Mouse (Mus musculus) spleen, postnatal 14 days (tissue): ENCODE data around the gene Olfr325.

ENCODE experiments used
- DNase-seq, 2 experiments: peaks; one replicate each; pipeline ENCODE4 v3.0.0; 2021 to 2022; ENCODE audit warnings: low spot score in 2 of 2

The Olfr325 gene

GRCm38 (mm10) chr11:58630401-58630800, 52.9 kb downstream of the Olfr325 start, which contains the start of gene Olfr323:
Gene Olfr323 (minus strand): TSS chr11:58630501.
- no peak for DNase-seq
